Mouse (Mus musculus): ENCODE measurements around the gene Lhpp. TPM values are rescaled to one million over a fixed set of nuclear protein-coding genes. Genes with fewer than 3 reads are reported as not detected.

Lhpp gene
- polyA plus RNA-seq (2012; rRNA removed): 50.8 and 53.3 TPM in 2 replicates

GRCm38 (mm10) chr7:132610468-132611318, at the start of gene Lhpp:
TSS of gene Lhpp (plus strand) at chr7:132610638.

GRCm38 (mm10) chr7:132576116-132576650, 34.3 kb upstream of the Lhpp start, which contains the start of gene Oat:
TSS of gene Oat (minus strand) at chr7:132576398.

GRCm38 (mm10) chr7:132599071-132599975, 11.1 kb upstream of the Lhpp start, which contains the start of gene Nkx1-2:
TSS of gene Nkx1-2 (minus strand) at chr7:132599637.

Other genes starting within 250 kb of the Lhpp start
- 74.7 and 85.4 TPM in 2 replicates for gene Oat, start 34.2 kb upstream of the Lhpp start, polyA plus RNA-seq (2012; rRNA removed)
- 0.17 and 0.19 TPM in 2 replicates for gene Nkx1-2, start 11.0 kb upstream of the Lhpp start, polyA plus RNA-seq (2012; rRNA removed)
- gene Fam53b, start 203.2 kb downstream of the Lhpp start, polyA plus RNA-seq (2012; rRNA removed): 6.9 and 7.3 TPM in 2 replicates
- gene Eef1akmt2, start 242.0 kb downstream of the Lhpp start, polyA plus RNA-seq (2012; rRNA removed): 65.3 and 78.4 TPM in 2 replicates
- 26.2 and 26.8 TPM in 2 replicates for gene Abraxas2, start 248.6 kb downstream of the Lhpp start, polyA plus RNA-seq (2012; rRNA removed)